Mouse (Mus musculus) lung, embryonic 14.5 days (tissue): ENCODE measurements around the gene Slc6a6. TPM values are rescaled to one million over a fixed set of nuclear protein-coding genes. Genes with fewer than 3 reads are reported as not detected.

Source experiments
- ATAC-seq: fragments of 200-750 bp; cut with Nextera tagmentation; 2 replicates; pipeline ENCODE4 v1.8.0; 2017; ENCODE audit warnings: mild to moderate bottlenecking, moderate TSS enrichment, moderate library complexity; ENCODE audit not compliant: insufficient read depth
- DNase-seq: peaks from one replicate; pipeline ENCODE4 v3.0.0-alpha.2; 2015
- H3K27ac ChIP-seq: fragments of 300-500 bp; sonication (generic); 2 replicates; pipeline ENCODE4 v1.5.1; 2014; ENCODE audit warnings: low read depth, mild to moderate bottlenecking, moderate library complexity
- H3K27me3 ChIP-seq: fragments of 300-500 bp; sonication (generic); 2 replicates; pipeline ENCODE4 v1.6.1; 2014; ENCODE audit warnings: low read length, control low read depth; ENCODE audit not compliant: insufficient read depth
- H3K36me3 ChIP-seq: fragments of 300-500 bp; sonication (generic); 2 replicates; pipeline ENCODE4 v1.6.1; 2014; ENCODE audit warnings: control low read depth; ENCODE audit not compliant: insufficient read depth
- H3K4me1 ChIP-seq: fragments of 300-500 bp; sonication (generic); 2 replicates; pipeline ENCODE4 v1.6.1; 2014; ENCODE audit warnings: antibody characterized with exemption, control low read depth; ENCODE audit not compliant: insufficient read depth
- H3K4me2 ChIP-seq: fragments of 300-500 bp; sonication (generic); 2 replicates; pipeline ENCODE4 v1.6.1; 2014; ENCODE audit warnings: mild to moderate bottlenecking
- H3K4me3 ChIP-seq: fragments of 300-500 bp; sonication (generic); 2 replicates; pipeline ENCODE4 v1.5.1; 2014; ENCODE audit warnings: low read depth, low read length
- H3K9ac ChIP-seq: fragments of 300-500 bp; sonication (generic); 2 replicates; pipeline ENCODE4 v1.6.1; 2014
- H3K9me3 ChIP-seq: fragments of 300-500 bp; sonication (generic); 2 replicates; pipeline ENCODE4 v1.6.1; 2016; ENCODE audit warnings: low read depth, low read length, control low read depth
- CTCF ChIP-seq: IDR thresholded peaks from 2 replicates; pipeline ENCODE4 v1.5.1; 2016; ENCODE audit warnings: antibody characterized with exemption, low read depth
- WGBS: fragments of 180-500 bp; shearing (Covaris S2); extraction: QIAGEN DNeasy Blood & Tissue Kit; methylation state at CpG from one replicate; pipeline ENCODE4 v1.1.7; 2014; 5-methylcytosine and 5-hydroxymethylcytosine counted together
- polyA plus RNA-seq: library from polyadenylated mRNA; unstranded; fragments of >200 nt; fragmentation: Nextera tagmentation; extraction: Ambion mirVana; gene quantifications from 2 replicates; pipeline ENCODE4 v1.2.1, GENCODE M21; 2014

Slc6a6 gene
- polyA plus RNA-seq, 1 experiment from 2014 or later, result 47.6 TPM

DNA sequence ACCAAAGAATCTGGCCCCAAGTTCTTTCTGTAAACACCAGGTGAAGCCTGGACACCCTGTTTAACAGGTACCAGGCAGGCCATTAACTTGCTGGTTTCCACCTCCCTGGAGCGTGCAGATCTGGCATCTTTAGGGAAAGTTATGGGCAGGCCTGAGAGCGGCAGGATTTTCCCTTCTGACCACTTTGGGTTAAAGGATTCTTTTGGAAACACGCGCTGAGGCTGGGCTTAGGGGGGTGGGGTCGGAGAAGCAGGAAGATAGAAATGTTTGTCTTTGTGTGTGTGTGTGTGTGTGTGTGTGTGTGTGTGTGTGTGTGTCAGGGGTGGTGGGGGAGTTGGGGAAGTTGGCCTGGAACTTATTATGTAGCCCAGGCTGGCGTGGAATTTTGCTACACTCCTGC lies 4.2 kb downstream of the Slc6a6 start:
- H3K27ac ChIP-seq, result no peak overlapping the region
- peak overlapping the region; percentile 20; the same call in 1 of the 2 replicates for H3K9ac ChIP-seq
- 50% methylated on average over 6 of the region's 6 CpGs for WGBS
- no peaks in the 10 kb centered on the region for H3K27me3 ChIP-seq
- no peak overlapping the region for H3K4me2 ChIP-seq
- peaks cover 30% of the 10 kb centered on the region for H3K4me1 ChIP-seq
- H3K36me3 ChIP-seq, result peaks cover 9% of the 10 kb centered on the region
- no peak for DNase-seq
- H3K4me3 ChIP-seq, result no peak overlapping the region
- no peak for TF ChIP-seq CTCF
- ATAC-seq, result no peak
- no peaks in the 10 kb centered on the region for H3K9me3 ChIP-seq

DNA sequence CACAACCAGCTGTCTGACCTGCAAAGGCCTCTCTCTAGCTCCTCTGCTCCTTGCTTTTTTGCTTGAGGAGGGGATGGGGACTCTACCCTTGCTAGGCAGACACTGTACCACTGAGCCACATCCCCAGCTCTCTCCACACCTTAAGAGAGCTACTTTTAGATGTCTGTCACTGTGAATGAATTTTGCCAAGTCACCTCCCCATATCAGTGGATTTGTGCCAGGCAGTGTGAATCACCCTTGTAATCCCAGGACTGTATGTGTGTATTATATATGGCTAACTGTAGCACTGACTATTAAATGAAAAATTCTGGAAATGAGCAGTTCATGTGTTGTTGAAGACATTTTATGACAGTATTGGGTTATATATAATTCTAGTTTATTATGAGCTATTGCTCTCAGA lies 5.4 kb downstream of the Slc6a6 start:
- Histone ChIP-seq H3K4me2 (no peak overlapping the region), H3K4me1 (peaks cover 30% of the 10 kb centered on the region), H3K27ac (no peak overlapping the region), H3K4me3 (no peak overlapping the region), H3K36me3 (peaks cover 9% of the 10 kb centered on the region), H3K27me3 (no peaks in the 10 kb centered on the region), H3K9me3 (no peaks in the 10 kb centered on the region), H3K9ac (no peak overlapping the region)
- no peak for DNase-seq
- no peak for ATAC-seq
- no peak for TF ChIP-seq CTCF

DNA sequence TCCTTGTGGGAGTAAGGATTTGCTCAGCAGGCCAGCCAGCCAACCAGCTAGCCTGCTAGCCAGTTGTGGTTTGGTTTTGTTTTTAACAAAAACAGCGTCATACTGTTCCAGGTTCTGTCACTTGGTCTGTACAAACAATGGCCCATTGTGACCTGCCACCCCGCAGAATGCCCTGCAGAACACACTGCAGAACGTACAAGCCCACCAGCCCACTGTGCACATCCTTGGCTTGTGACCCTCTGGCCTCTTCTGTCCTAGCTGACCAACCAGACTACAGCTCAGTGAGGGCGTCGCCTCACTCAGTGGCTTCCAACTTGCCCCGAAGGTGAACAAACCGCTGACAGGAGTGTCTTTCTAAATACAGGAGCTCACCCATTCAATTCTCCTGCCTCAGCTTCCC lies 6.4 kb downstream of the Slc6a6 start:
- Histone ChIP-seq H3K27me3 (no peaks in the 10 kb centered on the region), H3K4me2 (no peak overlapping the region), H3K27ac (no peak overlapping the region), H3K4me1 (peaks cover 24% of the 10 kb centered on the region), H3K4me3 (no peak overlapping the region), H3K9ac (no peak overlapping the region), H3K36me3 (peaks cover 9% of the 10 kb centered on the region), H3K9me3 (no peaks in the 10 kb centered on the region)
- no peak for TF ChIP-seq CTCF
- WGBS, result 63% methylated on average over 7 of the region's 7 CpGs
- no peak for ATAC-seq
- no peak for DNase-seq

DNA sequence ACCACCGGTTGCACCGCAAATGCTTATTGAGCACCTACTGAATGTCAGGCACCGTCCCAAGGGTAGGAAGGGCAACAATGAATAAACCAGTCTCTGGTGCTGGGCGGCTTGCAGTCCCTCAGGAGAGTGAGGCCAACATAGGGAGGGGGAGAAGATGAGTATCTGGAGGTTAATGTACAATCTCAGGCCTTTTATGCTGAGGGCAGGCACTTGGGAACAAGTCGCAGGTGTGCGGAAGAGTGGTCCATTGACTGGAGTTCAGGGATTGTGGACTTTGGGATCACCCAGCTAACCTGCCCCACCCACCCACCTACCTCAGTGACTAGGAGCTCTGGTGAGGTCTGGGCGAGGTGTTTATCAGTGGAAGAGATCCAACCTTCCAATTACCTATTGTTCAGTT lies 6.8 kb downstream of the Slc6a6 start:
- Histone ChIP-seq H3K9me3 (no peaks in the 10 kb centered on the region), H3K27me3 (no peaks in the 10 kb centered on the region), H3K4me3 (no peak overlapping the region), H3K27ac (no peak overlapping the region), H3K4me2 (no peak overlapping the region), H3K36me3 (peaks cover 9% of the 10 kb centered on the region), H3K4me1 (peaks cover 24% of the 10 kb centered on the region), H3K9ac (no peak overlapping the region)
- TF ChIP-seq CTCF, result no peak
- DNase-seq (no peak), ATAC-seq (no peak)
- WGBS, result 74% methylated on average over 7 of the region's 7 CpGs

DNA sequence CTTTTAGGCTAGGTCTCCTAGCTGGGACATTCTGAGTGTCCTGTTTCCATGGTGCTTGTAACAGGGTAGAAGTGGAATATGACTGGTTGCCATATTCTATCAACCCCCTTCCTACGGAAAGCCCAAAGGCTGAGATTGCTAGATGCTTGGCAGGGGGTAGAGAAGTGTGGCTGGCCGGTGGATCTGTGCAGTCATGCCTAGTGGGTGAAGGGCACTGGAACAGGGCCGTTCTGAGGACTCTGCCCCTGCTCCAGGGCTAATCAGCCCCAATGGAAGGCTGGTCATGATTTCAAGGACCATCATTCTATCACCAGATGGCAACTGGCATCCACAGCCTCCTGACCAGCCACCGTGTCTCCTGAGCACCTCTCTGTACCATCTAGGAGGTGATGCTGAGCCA lies 7.7 kb downstream of the Slc6a6 start:
- Histone ChIP-seq H3K4me1 (peaks cover 15% of the 10 kb centered on the region), H3K27ac (no peak overlapping the region), H3K9ac (no peak overlapping the region), H3K4me2 (no peak overlapping the region), H3K4me3 (no peak overlapping the region), H3K36me3 (peaks cover 9% of the 10 kb centered on the region), H3K27me3 (no peaks in the 10 kb centered on the region), H3K9me3 (no peaks in the 10 kb centered on the region)
- no peak for ATAC-seq
- no peak for TF ChIP-seq CTCF
- WGBS, result 93% methylated on average over 4 of the region's 4 CpGs
- DNase-seq, result no peak

DNA sequence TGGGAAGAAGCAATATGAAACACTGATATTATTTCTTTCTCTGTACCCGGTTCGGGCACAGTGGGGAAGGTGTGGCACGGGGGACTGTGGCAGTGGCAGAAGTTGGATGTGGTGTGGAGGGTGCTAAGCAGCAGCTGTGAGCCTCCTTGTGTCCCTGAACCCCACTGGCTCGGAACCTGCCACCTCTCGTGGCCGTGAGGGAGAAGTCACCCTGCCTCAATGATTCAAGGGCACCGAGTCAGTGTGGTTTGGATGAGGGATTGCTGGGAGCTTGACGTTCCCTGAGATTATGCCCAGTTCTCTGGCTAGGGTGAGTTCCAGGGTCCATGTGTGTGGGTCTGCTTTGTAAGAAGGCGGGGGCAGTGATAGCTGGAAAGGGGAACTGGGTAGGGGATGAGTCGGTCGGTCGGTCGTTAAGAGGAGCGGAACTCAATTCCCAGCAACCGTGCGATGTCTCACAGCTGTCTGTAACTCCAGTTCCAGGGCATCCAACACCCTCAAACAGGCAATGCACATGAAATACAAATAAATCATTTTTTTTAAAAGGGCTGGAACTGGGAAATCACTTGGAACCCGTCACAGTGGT lies 9.5 kb downstream of the Slc6a6 start:
- DNase-seq (no peak), ATAC-seq (no peak)
- Histone ChIP-seq H3K9me3 (no peaks in the 10 kb centered on the region), H3K4me1 (0 out of 2 replicates have a peak, but pooled peaks cover 4% of the 10 kb centered on the region), H3K4me3 (no peak overlapping the region), H3K4me2 (no peak overlapping the region), H3K27me3 (no peaks in the 10 kb centered on the region), H3K36me3 (peaks cover 15% of the 10 kb centered on the region), H3K9ac (no peak overlapping the region), H3K27ac (no peak overlapping the region)
- WGBS, result 78% methylated on average over 17 of the region's 17 CpGs
- TF ChIP-seq CTCF, result no peak

DNA sequence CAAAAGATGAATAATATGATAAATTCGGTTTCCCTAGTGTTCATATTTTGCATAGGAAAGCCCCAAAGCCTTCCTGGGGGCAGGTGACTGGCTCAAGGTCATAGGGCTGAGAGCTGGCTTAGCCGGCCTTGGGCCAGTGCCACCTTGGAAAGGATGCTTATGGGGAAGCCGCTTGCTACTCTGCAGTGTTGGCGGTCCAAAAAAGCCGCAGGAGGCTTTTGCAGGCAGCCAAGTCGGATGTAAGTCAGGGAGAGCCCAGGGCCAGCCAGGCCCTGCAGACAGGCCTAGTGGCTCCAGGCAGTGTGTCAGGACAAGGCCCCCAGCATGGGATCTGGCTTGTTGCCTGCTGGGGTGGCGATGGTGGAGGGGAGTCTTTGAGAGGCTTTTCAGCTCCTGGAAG lies 10.8 kb downstream of the Slc6a6 start:
- Histone ChIP-seq H3K9me3 (no peaks in the 10 kb centered on the region), H3K27ac (no peak overlapping the region; the same call in 1 of the 2 replicates), H3K4me3 (no peak overlapping the region), H3K4me1 (0 out of 2 replicates have a peak, but pooled peaks cover 4% of the 10 kb centered on the region), H3K36me3 (peaks cover 15% of the 10 kb centered on the region), H3K27me3 (no peaks in the 10 kb centered on the region), H3K4me2 (no peak overlapping the region), H3K9ac (peak overlapping the region; percentile 16)
- ATAC-seq (no peak), DNase-seq (no peak)
- no peak for TF ChIP-seq CTCF
- 64% methylated on average over 7 of the region's 7 CpGs for WGBS

DNA sequence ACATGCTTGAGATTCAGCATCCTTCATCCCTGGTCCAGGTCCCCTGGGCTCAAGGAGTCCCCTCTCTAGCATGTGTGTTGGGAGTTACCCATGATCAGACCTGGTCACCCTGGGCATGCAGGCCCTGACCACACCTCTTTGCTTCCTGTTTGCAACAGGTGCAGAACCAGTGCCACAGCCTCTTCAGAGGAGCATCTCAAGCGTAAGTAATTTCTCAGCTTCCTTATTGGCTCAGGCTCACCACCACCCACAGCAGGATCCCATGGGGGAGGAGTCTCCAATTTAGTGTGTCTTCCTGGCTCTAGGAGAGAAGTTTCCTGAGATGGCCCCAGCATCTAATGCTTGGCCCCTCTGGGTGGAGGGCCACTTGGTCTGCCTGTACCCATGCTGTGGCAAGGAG lies 15.0 kb downstream of the Slc6a6 start:
- H3K4me3 ChIP-seq, result no peak overlapping the region
- DNase-seq (no peak), ATAC-seq (no peak)
- no peak overlapping the region for H3K27ac ChIP-seq
- no peaks in the 10 kb centered on the region for H3K9me3 ChIP-seq
- no peaks in the 10 kb centered on the region for H3K4me1 ChIP-seq
- H3K27me3 ChIP-seq, result no peaks in the 10 kb centered on the region
- 76% methylated on average over 1 of the region's 1 CpGs for whole genome bisulfite sequencing
- no peak for TF ChIP-seq CTCF
- H3K36me3 ChIP-seq, result peaks cover 34% of the 10 kb centered on the region
- H3K9ac ChIP-seq, result no peak overlapping the region
- no peak overlapping the region for H3K4me2 ChIP-seq
